Mouse (Mus musculus) embryonic facial prominence, embryonic 11.5 days (tissue): ENCODE results near the gene Smc3. TPM values are rescaled to one million over a fixed set of nuclear protein-coding genes. Genes with fewer than 3 reads are reported as not detected.
A peak's percentile ranks its signal among the peaks of the same experiment; 100 is the strongest.

ENCODE experiments used
- ATAC-seq: fragments of 200-750 bp; cut with Nextera tagmentation; replicated peaks from 2 replicates; pipeline ENCODE4 v1.8.0; 2017; ENCODE audit warnings: low read depth; ENCODE audit not compliant: insufficient number of reproducible peaks, low FRiP score, low TSS enrichment
- DNase-seq: peaks from one replicate; pipeline ENCODE4 v3.0.0-alpha.2; 2015; ENCODE audit warnings: low spot score
- H3K27ac ChIP-seq: fragments of 300-500 bp; sonication (generic); replicated peaks from 2 replicates; pipeline ENCODE4 v1.5.1; 2014; ENCODE audit warnings: mild to moderate bottlenecking, low read depth, low read length, control low read depth
- H3K27me3 ChIP-seq: fragments of 300-500 bp; sonication (generic); 2 replicates; pipeline ENCODE4 v1.6.1; 2014; ENCODE audit warnings: mild to moderate bottlenecking, low read length, moderate library complexity, mixed read lengths; ENCODE audit not compliant: control insufficient read depth, insufficient read depth
- H3K36me3 ChIP-seq: fragments of 300-500 bp; sonication (generic); replicated peaks from 2 replicates; pipeline ENCODE4 v1.6.1; 2014; ENCODE audit warnings: low read depth, mild to moderate bottlenecking, low read length, moderate library complexity, mixed read lengths; ENCODE audit not compliant: control insufficient read depth, insufficient read depth
- H3K4me1 ChIP-seq: fragments of 300-500 bp; sonication (generic); 2 replicates; pipeline ENCODE4 v1.6.1; 2014; ENCODE audit warnings: low read length, mixed read lengths; ENCODE audit not compliant: control insufficient read depth, insufficient read depth
- H3K4me2 ChIP-seq: fragments of 300-500 bp; sonication (generic); 2 replicates; pipeline ENCODE4 v1.6.1; 2014; ENCODE audit warnings: low read depth, mild to moderate bottlenecking, control low read depth, low read length, moderate library complexity
- H3K4me3 ChIP-seq: fragments of 300-500 bp; sonication (generic); 2 replicates; pipeline ENCODE4 v1.5.1; 2014; ENCODE audit warnings: low read depth, low read length, control low read depth
- H3K9ac ChIP-seq: fragments of 300-500 bp; sonication (generic); replicated peaks from 2 replicates; pipeline ENCODE4 v1.6.1; 2014; ENCODE audit warnings: mild to moderate bottlenecking, control low read depth, low read length
- H3K9me3 ChIP-seq: fragments of 300-500 bp; sonication (generic); replicated peaks from 2 replicates; pipeline ENCODE4 v1.6.1; 2016; ENCODE audit warnings: mild to moderate bottlenecking, low read length, inconsistent platforms, mixed read lengths; ENCODE audit not compliant: control insufficient read depth
- WGBS: fragments of 180-500 bp; shearing (Covaris S2); extraction: QIAGEN DNeasy Blood & Tissue Kit; methylation state at CpG from one replicate; pipeline ENCODE4 v1.1.7; 2014; 5-methylcytosine and 5-hydroxymethylcytosine counted together
- polyA plus RNA-seq: library from polyadenylated mRNA; unstranded; fragments of >200 nt; fragmentation: Nextera tagmentation; extraction: Ambion mirVana; gene quantifications from 2 replicates; pipeline ENCODE4 v1.2.1, GENCODE M21; 2014

Gene Smc3
- polyA plus RNA-seq, 1 experiment from 2014 or later: 103 TPM

DNA sequence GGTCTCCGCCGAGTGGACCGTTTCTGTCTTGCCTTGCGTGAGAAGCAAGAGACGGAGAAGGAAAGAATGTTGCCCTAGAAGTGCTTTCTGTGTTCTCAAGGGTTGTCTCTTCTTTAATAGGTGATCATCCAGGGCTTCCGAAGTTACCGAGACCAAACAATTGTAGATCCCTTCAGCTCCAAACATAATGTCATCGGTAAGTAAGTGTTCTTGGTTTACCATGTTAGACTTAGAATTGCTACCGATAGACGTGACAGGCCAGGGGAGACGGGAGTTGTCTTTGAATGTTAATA is 1.1 kb downstream of the Smc3 start:
- Histone ChIP-seq H3K4me3 (peak overlapping the region; percentile 99), H3K4me2 (peak overlapping the region; percentile 89), H3K4me1 (no peaks in the 10 kb centered on the region; the same call in 1 of the 2 replicates), H3K27me3 (no peaks in the 10 kb centered on the region), H3K9me3 (no peaks in the 10 kb centered on the region), H3K36me3 (no peaks in the 10 kb centered on the region; the same call in 1 of the 2 replicates), H3K9ac (peak overlapping the region; percentile 96), H3K27ac (no peak overlapping the region)
- 19% methylated on average over 11 of the region's 11 CpGs for WGBS
- DNase-seq (no peak), ATAC-seq (no peak)

DNA sequence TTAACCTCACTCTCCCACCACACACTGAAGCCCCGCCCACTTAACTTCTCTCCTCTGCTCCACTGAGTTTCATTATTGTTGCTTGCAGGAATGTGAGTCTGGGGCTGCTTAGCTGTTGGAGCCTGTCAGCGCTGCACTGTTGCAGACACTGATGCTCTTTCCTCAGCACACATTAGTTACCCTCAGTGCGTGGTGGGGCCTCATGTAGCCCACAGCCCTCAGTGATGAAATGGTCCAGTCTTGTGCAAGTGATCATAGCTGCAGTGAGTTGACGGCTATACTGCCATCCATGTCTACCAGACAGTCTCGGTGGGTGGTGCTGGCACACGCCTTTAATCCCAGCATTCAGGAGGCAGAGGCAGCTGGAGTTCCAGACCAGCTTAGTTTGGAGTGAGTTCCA is 8.7 kb downstream of the Smc3 start:
- Histone ChIP-seq H3K4me2 (no peak overlapping the region), H3K27ac (no peak overlapping the region), H3K9me3 (no peaks in the 10 kb centered on the region), H3K4me3 (no peak overlapping the region), H3K9ac (no peak overlapping the region), H3K4me1 (peaks cover 2% of the 10 kb centered on the region; the same call in 1 of the 2 replicates), H3K36me3 (no peaks in the 10 kb centered on the region; the same call in 1 of the 2 replicates), H3K27me3 (no peaks in the 10 kb centered on the region)
- WGBS: 76% methylated on average over 6 of the region's 6 CpGs
- DNase-seq (no peak), ATAC-seq (no peak; the same call in 1 of the 2 replicates)

DNA sequence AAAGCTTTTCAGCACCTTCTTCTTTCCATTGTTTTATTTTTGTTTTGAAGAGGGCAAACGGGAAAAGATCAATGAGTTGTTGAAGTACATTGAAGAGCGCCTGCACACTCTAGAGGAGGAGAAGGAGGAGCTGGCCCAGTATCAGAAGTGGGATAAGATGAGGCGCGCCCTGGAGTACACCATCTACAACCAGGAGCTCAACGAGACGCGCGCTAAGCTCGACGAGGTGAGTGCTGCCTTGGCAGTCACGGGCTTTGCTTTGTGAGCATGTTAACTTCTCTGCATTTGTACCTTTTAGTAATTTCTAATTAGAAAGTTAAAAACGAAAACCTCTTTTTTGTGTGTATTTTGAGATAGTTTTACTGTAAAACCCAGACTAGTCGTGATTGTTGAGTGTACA is 21.5 kb downstream of the Smc3 start:
- Histone ChIP-seq H3K4me3 (no peak overlapping the region), H3K36me3 (no peaks in the 10 kb centered on the region; the same call in 1 of the 2 replicates), H3K27me3 (no peaks in the 10 kb centered on the region), H3K4me2 (no peak overlapping the region), H3K9me3 (no peaks in the 10 kb centered on the region), H3K9ac (no peak overlapping the region), H3K27ac (no peak overlapping the region), H3K4me1 (no peaks in the 10 kb centered on the region)
- DNase-seq: no peak
- no peak for ATAC-seq
- WGBS: 95% methylated on average over 13 of the region's 13 CpGs

DNA sequence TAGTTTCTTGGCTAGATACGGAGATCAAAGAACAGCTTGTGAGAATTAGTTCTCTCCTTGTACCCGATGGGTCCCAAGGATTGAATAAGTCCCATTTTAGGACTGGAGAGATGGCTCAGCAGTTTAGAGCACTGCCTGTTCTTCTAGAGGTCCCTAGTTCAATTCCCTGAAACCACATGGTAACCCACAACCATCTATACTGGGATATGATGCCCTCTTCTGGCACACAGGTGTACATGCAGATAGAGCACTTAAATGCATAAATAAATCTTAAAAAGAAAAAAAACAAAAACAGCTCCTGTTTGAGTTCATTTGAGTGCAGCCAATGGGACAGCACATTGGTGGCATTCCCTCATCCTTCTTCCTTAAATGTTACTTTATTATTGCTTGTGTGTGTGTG is 37.8 kb downstream of the Smc3 start:
- ATAC-seq (no peak), DNase-seq (peak; percentile 17)
- no peak overlapping the region for H3K4me3 ChIP-seq
- no peak overlapping the region for H3K27ac ChIP-seq
- no peaks in the 10 kb centered on the region for H3K4me1 ChIP-seq
- H3K36me3 ChIP-seq: peaks cover 11% of the 10 kb centered on the region
- H3K9me3 ChIP-seq: no peaks in the 10 kb centered on the region
- H3K9ac ChIP-seq: no peak overlapping the region
- H3K27me3 ChIP-seq: no peaks in the 10 kb centered on the region
- WGBS: 85% methylated on average over 2 of the region's 2 CpGs
- no peak overlapping the region for H3K4me2 ChIP-seq

DNA sequence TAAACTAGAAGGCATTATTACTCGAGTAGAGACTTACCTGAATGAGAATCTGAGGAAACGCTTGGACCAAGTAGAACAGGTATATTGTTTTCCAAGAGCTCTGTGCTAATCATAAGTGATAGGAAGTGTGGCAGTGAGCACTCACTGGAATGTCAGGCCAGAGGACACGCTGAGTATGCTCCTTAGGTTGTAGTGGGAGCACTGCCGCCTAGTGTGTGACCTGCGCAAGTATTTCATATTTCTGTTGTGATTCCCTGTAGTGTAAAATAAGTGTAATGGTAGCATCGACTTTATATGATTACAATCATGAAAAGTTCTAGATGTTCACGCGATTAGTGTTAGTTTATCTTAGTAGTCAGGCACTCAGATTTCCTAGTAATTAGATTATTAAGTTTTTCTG is 38.5 kb downstream of the Smc3 start:
- no peaks in the 10 kb centered on the region for H3K27me3 ChIP-seq
- no peak overlapping the region for H3K4me3 ChIP-seq
- no peaks in the 10 kb centered on the region for H3K4me1 ChIP-seq
- H3K36me3 ChIP-seq: peaks cover 14% of the 10 kb centered on the region
- no peak for ATAC-seq
- no peak overlapping the region for H3K9ac ChIP-seq
- DNase-seq: no peak
- WGBS: 92% methylated on average over 8 of the region's 8 CpGs
- H3K4me2 ChIP-seq: no peak overlapping the region
- no peaks in the 10 kb centered on the region for H3K9me3 ChIP-seq
- H3K27ac ChIP-seq: no peak overlapping the region

DNA sequence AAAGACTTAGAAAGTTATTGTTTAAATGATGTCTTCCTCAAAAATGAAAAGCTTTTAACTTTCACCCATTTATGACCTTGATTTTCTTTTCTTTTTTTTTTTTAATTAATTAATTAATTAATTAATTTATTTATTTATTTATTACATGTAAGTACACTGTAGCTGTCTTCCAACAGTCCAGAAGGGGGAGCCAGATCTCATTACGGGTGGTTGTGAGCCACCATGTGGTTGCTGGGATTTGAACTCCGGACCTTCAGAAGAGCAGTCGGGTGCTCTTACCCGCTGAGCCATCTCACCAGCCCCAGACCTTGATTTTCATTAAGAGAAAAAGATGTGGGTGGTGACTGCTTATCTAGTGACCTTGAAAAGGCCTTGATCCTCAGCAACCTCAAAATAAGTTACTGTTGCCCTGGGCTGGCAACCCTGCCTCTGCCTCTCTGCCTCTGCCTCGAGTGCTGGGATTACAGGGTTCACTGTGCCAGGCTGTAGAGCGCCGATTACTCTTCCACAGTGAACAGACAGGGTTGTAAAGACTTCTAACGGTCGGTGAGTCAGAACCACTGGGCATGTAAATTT is 43.9 kb downstream of the Smc3 start:
- H3K9ac ChIP-seq: no peak overlapping the region
- 93% methylated on average over 9 of the region's 9 CpGs for WGBS
- H3K36me3 ChIP-seq: peaks cover 6% of the 10 kb centered on the region
- no peak overlapping the region for H3K27ac ChIP-seq
- H3K27me3 ChIP-seq: no peaks in the 10 kb centered on the region
- H3K4me3 ChIP-seq: no peak overlapping the region
- H3K4me1 ChIP-seq: no peaks in the 10 kb centered on the region
- no peak overlapping the region for H3K4me2 ChIP-seq
- peak; percentile 18 for DNase-seq
- no peaks in the 10 kb centered on the region for H3K9me3 ChIP-seq
- no peak for ATAC-seq

DNA sequence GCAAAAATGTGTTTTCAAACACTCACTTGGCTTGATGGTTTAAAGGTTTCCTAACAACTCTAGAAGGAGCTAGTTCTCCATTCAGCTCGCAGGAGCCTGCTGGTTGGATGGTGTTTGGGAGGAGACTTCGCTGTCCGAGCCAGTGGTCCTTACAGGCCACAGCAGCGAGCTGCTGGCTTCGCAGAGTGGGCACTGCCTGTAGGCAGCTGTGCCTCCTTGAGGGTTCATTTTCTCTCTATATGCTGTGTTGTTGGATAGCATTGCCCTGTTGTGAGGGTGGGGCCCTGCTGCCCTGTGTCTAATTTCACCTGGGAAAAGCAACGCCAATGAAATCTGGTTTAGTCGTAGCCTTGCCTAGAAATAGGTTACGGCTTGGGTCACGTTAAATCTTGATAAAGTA is 47.1 kb downstream of the Smc3 start:
- H3K36me3 ChIP-seq: peaks cover 6% of the 10 kb centered on the region
- H3K9ac ChIP-seq: no peak overlapping the region
- WGBS: 90% methylated on average over 9 of the region's 9 CpGs

DNA sequence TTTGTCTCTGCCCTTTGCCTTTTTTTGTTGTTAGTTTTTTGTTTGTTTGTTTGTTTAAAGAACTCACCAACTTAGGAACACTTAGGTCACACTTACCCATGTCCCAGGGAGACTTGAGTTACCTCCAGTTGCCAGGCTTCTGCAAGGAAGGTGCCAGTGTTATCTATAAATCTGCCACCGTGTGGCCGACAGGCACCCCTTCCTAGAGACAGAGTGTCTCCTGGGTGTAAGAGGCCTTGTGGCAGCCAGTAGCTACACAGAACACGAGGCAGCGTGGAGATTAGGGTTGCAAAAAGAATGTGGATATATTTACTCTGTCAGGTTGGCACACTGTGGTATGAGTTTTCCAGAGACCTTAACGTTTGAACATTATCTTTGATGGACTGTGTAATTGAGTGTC is 47.9 kb downstream of the Smc3 start:
- H3K9ac ChIP-seq: no peak overlapping the region
- H3K4me1 ChIP-seq: no peaks in the 10 kb centered on the region
- no peak overlapping the region for H3K4me3 ChIP-seq
- ATAC-seq (no peak), DNase-seq (no peak)
- WGBS: 56% methylated on average over 5 of the region's 5 CpGs
- H3K4me2 ChIP-seq: no peak overlapping the region
- no peaks in the 10 kb centered on the region for H3K27me3 ChIP-seq
- no peak overlapping the region for H3K27ac ChIP-seq
- no peaks in the 10 kb centered on the region for H3K9me3 ChIP-seq
- peaks cover 5% of the 10 kb centered on the region for H3K36me3 ChIP-seq

More for the DNA sequence above, 47.1 kb downstream of the Smc3 start:
- ATAC-seq (no peak), DNase-seq (no peak)
- H3K4me3 ChIP-seq: no peak overlapping the region
- H3K4me2 ChIP-seq: no peak overlapping the region
- no peak overlapping the region for H3K27ac ChIP-seq
- H3K9me3 ChIP-seq: no peaks in the 10 kb centered on the region
- H3K27me3 ChIP-seq: no peaks in the 10 kb centered on the region
- H3K4me1 ChIP-seq: no peaks in the 10 kb centered on the region
